Mouse (Mus musculus): ENCODE results near the gene Fetub. TPM values are rescaled to one million over a fixed set of nuclear protein-coding genes. Genes with fewer than 3 reads are reported as not detected.

The Fetub gene
- not detected for total RNA-seq (2018; cell fraction: chromatin; rRNA removed)
- not detected for total RNA-seq (2018; cell fraction: cytosol; rRNA removed)
- total RNA-seq (2018; cell fraction: nucleus; rRNA removed): not detected
- polyA plus RNA-seq (2018): not detected in 3 replicates

- H3K79me2 ChIP-seq (ENCODE audit: inconsistent target): no peaks in the 10 kb centered on the region
- no peak within 1 kb of the TSS for H3K4me3 ChIP-seq (ENCODE audit: inconsistent target)
- no peak within 1 kb of the TSS for H3K27ac ChIP-seq
- H3K36me3 ChIP-seq (ENCODE audit: inconsistent target): no peaks in the 10 kb centered on the region
- WGBS (ENCODE audit: missing documents): 91% methylated on average over 5 of the region's 5 CpGs
These were observed at the start of gene Fetub for GRCm38 (mm10) chr16:22918034-22918433. Gene Fetub, plus strand, starts transcription at chr16:22918334.

- H3K4me3 ChIP-seq (ENCODE audit: inconsistent target): no peak overlapping the region
- no peak overlapping the region for H3K27ac ChIP-seq
- no peaks in the 10 kb centered on the region for H3K79me2 ChIP-seq (ENCODE audit: inconsistent target)
- WGBS (ENCODE audit: missing documents): 92% methylated on average over 8 of the region's 8 CpGs
- H3K36me3 ChIP-seq (ENCODE audit: inconsistent target): peaks cover 55% of the 10 kb centered on the region
These were observed 45.7 kb upstream of the Fetub start for GRCm38 (mm10) chr16:22872397-22872796.

DNA sequence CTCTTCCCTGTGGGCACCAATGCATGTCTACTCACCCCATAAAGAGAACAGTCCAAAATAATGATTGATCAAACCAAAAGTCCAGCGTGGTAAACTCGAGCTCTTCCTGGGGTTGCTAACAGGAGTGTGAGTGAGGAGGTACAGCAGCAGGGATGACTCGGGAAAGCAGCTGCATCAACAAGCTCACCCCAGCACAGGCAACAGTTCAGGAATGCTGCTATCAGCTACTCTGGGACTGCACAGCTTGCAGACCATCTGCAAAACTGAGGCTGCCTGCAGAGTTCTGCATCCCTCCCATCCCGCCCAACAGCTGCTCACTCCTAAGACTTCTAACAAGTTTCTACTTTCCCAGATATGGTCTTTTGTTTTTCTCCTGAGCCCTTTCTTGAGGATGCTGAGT lies 44.8 kb upstream of the Fetub start:
- no peak overlapping the region for H3K4me3 ChIP-seq (ENCODE audit: inconsistent target)
- H3K36me3 ChIP-seq (ENCODE audit: inconsistent target): peaks cover 47% of the 10 kb centered on the region
- no peak overlapping the region for H3K27ac ChIP-seq
- no peaks in the 10 kb centered on the region for H3K79me2 ChIP-seq (ENCODE audit: inconsistent target)
- WGBS (ENCODE audit: missing documents): 79% methylated on average over 4 of the region's 4 CpGs

GRCm38 (mm10) chr16:22876218-22877043 lies 41.7 kb upstream of the Fetub start:
- WGBS (ENCODE audit: missing documents): 53% methylated on average over 9 of the region's 9 CpGs
- H3K79me2 ChIP-seq (ENCODE audit: inconsistent target): no peaks in the 10 kb centered on the region
- H3K27ac ChIP-seq: no peak overlapping the region
- no peak overlapping the region for H3K4me3 ChIP-seq (ENCODE audit: inconsistent target)
- peaks cover 17% of the 10 kb centered on the region for H3K36me3 ChIP-seq (ENCODE audit: inconsistent target)

DNA sequence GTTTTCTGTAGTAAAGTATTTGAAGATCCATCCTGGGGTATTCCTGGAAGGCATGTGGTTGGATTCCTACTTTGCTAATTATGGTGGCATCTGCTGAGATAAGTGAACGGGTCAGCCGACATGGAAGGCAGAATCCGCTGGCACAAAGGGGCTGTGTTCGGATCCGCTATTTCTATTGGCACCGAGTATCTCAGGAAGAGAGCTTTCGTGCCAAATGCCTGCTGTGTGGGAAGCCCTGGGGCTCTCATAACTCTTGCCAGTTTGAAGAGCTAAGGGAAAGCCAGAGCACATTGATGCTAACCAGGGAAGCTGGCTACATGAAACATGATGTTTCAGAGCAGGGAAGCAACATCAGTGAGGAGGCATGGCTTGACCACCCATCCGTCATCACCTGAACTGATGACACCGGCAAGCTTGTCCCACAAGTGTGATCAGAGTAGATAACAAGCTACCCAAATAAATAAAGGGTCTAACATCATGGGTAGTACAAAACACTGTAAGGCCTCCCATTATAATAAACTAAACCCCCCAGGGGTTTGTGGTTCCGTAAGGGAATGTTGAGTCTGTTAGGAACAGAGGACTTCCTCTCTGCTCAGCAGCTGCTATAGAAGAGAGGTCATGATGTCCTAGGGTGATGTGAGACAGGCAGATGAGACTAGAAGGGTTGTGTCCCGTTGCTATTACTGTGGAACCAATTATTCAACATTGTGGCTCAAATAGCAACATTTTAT lies 40.3 kb upstream of the Fetub start:
- no peak overlapping the region for H3K27ac ChIP-seq
- H3K36me3 ChIP-seq (ENCODE audit: inconsistent target): peaks cover 3% of the 10 kb centered on the region
- WGBS (ENCODE audit: missing documents): 89% methylated on average over 11 of the region's 11 CpGs

DNA sequence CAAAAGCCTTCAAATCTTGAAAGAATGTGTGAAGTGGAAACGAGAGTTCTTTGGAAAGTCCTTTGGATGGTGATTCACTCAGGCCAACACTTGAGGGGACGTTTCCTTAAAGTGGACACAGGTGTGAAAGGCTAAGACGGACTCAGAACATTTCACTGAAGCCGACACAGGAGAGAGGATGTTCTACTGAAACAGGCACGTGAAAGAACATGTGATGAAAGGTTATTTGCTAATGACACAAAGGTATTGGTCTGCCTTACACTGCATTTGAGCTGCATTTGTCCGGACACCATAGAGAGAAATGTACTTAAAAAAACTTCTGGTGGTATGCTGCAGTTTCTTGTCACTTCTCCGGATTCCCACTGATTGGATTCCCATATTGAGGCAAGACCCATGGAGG lies 39.4 kb upstream of the Fetub start:
- no peaks in the 10 kb centered on the region for H3K79me2 ChIP-seq (ENCODE audit: inconsistent target)
- H3K4me3 ChIP-seq (ENCODE audit: inconsistent target): no peak overlapping the region
- H3K27ac ChIP-seq: no peak overlapping the region
- 86% methylated on average over 7 of the region's 7 CpGs for WGBS (ENCODE audit: missing documents)
- H3K36me3 ChIP-seq (ENCODE audit: inconsistent target): no peaks in the 10 kb centered on the region

More for the DNA sequence above, 40.3 kb upstream of the Fetub start:
- no peaks in the 10 kb centered on the region for H3K79me2 ChIP-seq (ENCODE audit: inconsistent target)
- H3K4me3 ChIP-seq (ENCODE audit: inconsistent target): no peak overlapping the region

- H3K36me3 ChIP-seq (ENCODE audit: inconsistent target): no peaks in the 10 kb centered on the region
- no peak overlapping the region for H3K27ac ChIP-seq
- no peak overlapping the region for H3K4me3 ChIP-seq (ENCODE audit: inconsistent target)
- no peaks in the 10 kb centered on the region for H3K79me2 ChIP-seq (ENCODE audit: inconsistent target)
- WGBS (ENCODE audit: missing documents): 89% methylated on average over 6 of the region's 7 CpGs
These were observed 38.1 kb upstream of the Fetub start for GRCm38 (mm10) chr16:22879945-22880595.

DNA sequence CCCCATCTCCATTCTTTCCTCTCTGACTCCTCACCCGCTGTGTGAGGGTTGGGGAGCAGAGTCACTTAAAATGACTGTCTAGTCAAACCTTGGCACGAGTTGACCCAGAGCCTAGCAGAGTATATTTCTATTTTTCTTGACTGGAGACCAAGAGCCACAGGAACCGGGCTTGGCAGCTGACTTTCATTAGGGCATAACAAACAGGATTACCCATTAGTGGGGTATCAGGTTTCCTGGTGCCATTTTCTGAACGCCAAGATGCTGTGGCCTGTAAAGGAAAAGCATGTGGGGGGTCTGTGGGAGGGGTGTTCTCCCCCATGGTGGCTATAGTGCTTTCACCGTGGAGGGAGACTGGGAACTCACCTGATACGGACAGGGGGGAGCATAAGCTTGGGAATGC lies 37.2 kb upstream of the Fetub start:
- H3K36me3 ChIP-seq (ENCODE audit: inconsistent target): no peaks in the 10 kb centered on the region
- H3K4me3 ChIP-seq (ENCODE audit: inconsistent target): no peak overlapping the region
- H3K79me2 ChIP-seq (ENCODE audit: inconsistent target): no peaks in the 10 kb centered on the region
- no peak overlapping the region for H3K27ac ChIP-seq
- WGBS (ENCODE audit: missing documents): 64% methylated on average over 6 of the region's 6 CpGs

GRCm38 (mm10) chr16:22881487-22881886 lies 36.6 kb upstream of the Fetub start:
- 45% methylated on average over 4 of the region's 4 CpGs for WGBS (ENCODE audit: missing documents)
- no peaks in the 10 kb centered on the region for H3K79me2 ChIP-seq (ENCODE audit: inconsistent target)
- H3K27ac ChIP-seq: no peak overlapping the region
- no peaks in the 10 kb centered on the region for H3K36me3 ChIP-seq (ENCODE audit: inconsistent target)
- no peak overlapping the region for H3K4me3 ChIP-seq (ENCODE audit: inconsistent target)

DNA sequence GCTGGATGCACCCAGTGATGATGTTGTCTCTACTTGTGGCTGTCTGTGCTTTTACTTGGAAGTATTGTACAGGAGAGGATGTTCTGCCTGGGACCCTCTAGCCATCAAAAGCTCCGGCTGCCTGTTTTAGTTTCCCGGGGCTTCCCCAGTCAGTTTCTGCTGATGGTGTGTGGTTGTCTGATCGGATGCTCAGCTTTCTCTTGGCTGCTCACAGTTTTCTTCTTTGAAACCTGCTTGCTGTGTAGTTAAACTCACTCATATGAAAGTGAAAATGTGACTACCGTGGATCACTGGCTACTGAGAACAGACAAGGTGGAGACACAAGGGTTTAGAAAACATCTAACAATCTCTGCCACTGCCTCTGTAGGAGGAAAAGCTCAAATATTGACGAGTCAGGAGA lies 34.7 kb upstream of the Fetub start:
- WGBS (ENCODE audit: missing documents): 63% methylated on average over 5 of the region's 5 CpGs
- Histone ChIP-seq H3K4me3 (ENCODE audit: inconsistent target) (no peak overlapping the region), H3K79me2 (ENCODE audit: inconsistent target) (no peaks in the 10 kb centered on the region), H3K36me3 (ENCODE audit: inconsistent target) (no peaks in the 10 kb centered on the region), H3K27ac (no peak overlapping the region)

DNA sequence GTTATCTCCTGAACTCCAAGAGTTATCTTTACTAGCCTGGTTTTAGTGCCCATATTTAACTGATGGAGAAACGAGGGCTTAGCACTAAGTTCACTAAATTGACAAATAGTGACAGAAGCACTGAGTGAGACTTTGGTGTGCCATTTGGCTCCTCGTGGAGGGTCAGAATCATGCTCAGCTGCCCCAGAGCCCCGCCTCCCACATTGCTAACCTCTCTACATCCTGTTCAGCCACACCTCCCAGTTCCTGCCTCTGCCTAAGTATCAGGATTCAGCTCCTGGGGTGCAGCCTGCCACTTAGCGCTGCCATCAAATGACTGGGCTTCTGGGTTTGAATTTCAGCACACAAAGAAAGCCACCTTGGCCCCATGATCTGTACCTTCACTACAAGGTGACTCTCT lies 32.8 kb upstream of the Fetub start:
- Histone ChIP-seq H3K27ac (no peak overlapping the region), H3K79me2 (ENCODE audit: inconsistent target) (no peaks in the 10 kb centered on the region), H3K4me3 (ENCODE audit: inconsistent target) (no peak overlapping the region), H3K36me3 (ENCODE audit: inconsistent target) (no peaks in the 10 kb centered on the region)
- WGBS (ENCODE audit: missing documents): 39% methylated on average over 4 of the region's 4 CpGs

- Histone ChIP-seq H3K4me3 (ENCODE audit: inconsistent target) (no peak overlapping the region), H3K79me2 (ENCODE audit: inconsistent target) (no peaks in the 10 kb centered on the region), H3K36me3 (ENCODE audit: inconsistent target) (no peaks in the 10 kb centered on the region), H3K27ac (no peak overlapping the region)
- WGBS (ENCODE audit: missing documents): 84% methylated on average over 3 of the region's 3 CpGs
These were observed 31.4 kb upstream of the Fetub start for GRCm38 (mm10) chr16:22886726-22887125.

GRCm38 (mm10) chr16:22888835-22889234 lies 29.3 kb upstream of the Fetub start:
- H3K79me2 ChIP-seq (ENCODE audit: inconsistent target): no peaks in the 10 kb centered on the region
- H3K4me3 ChIP-seq (ENCODE audit: inconsistent target): no peak overlapping the region
- no peak overlapping the region for H3K27ac ChIP-seq
- 93% methylated on average over 4 of the region's 4 CpGs for WGBS (ENCODE audit: missing documents)
- no peaks in the 10 kb centered on the region for H3K36me3 ChIP-seq (ENCODE audit: inconsistent target)

GRCm38 (mm10) chr16:22889716-22890115 lies 28.4 kb upstream of the Fetub start:
- no peak overlapping the region for H3K4me3 ChIP-seq (ENCODE audit: inconsistent target)
- H3K36me3 ChIP-seq (ENCODE audit: inconsistent target): no peaks in the 10 kb centered on the region
- no peaks in the 10 kb centered on the region for H3K79me2 ChIP-seq (ENCODE audit: inconsistent target)
- H3K27ac ChIP-seq: no peak overlapping the region
- WGBS (ENCODE audit: missing documents): 31% methylated on average over 8 of the region's 8 CpGs
